11 mouse cellular contexts compared by ENCODE assay signal in genomic region chr2:13175536-13176303, GRCm38 (mm10).
DNase-seq lines count a peak whose midpoint lies in the region; ATAC-seq and TF ChIP-seq lines count a peak whose summit lies in the region.
"Had no signal": no experiment of that assay in that cellular context is flagged by ENCODE, and none has a peak within 500 bp of the region (broad histone marks: within the 10 kb centered on the region; RNA-seq: fewer than 3 reads in every experiment).

No protein-coding gene starts in this region.

- H3K4me2 ChIP-seq in forebrain, postnatal 0 days (ENCODE audit: low read depth): peak overlapping the region; percentile 32
- H3K4me2 ChIP-seq in midbrain, embryonic 14.5 days (ENCODE audit: low read length): peak overlapping the region; percentile 58
- H3K4me2 ChIP-seq in heart, embryonic 12.5 days: no peak overlapping the region

- no peak for TF ChIP-seq CTCF in forebrain, postnatal 0 days (IDR thresholded peaks at IDR 0.05; ENCODE audit: low read depth)

- no peaks in the 10 kb centered on the region for H3K9me3 ChIP-seq in forebrain, postnatal 0 days (ENCODE audit: low read length)
- no peaks in the 10 kb centered on the region for H3K9me3 ChIP-seq in midbrain, embryonic 14.5 days (ENCODE audit: control insufficient read depth, low read length)
- no peaks in the 10 kb centered on the region for H3K9me3 ChIP-seq in heart, embryonic 12.5 days (replicated peaks)

- 0 out of 2 replicates have a peak overlapping the region, but pooled peaks have one; percentile 0 for H3K4me3 ChIP-seq in forebrain, postnatal 0 days (ENCODE audit: low read depth, low read length)
- peak overlapping the region; percentile 24 for H3K4me3 ChIP-seq in midbrain, embryonic 14.5 days (replicated peaks; ENCODE audit: low read depth, low read length)
- no peak overlapping the region for H3K4me3 ChIP-seq in heart, embryonic 12.5 days

- peaks cover 14% of the 10 kb centered on the region; the same call in 1 of the 2 replicates for H3K4me1 ChIP-seq in forebrain, postnatal 0 days (ENCODE audit: insufficient read depth)
- peaks cover 33% of the 10 kb centered on the region for H3K4me1 ChIP-seq in midbrain, embryonic 14.5 days (ENCODE audit: control insufficient read depth, insufficient read depth, low read length)
- H3K4me1 ChIP-seq in heart, embryonic 12.5 days (replicated peaks): no peaks in the 10 kb centered on the region

- H3K36me3 ChIP-seq in forebrain, postnatal 0 days (ENCODE audit: insufficient read depth): no peaks in the 10 kb centered on the region
- H3K36me3 ChIP-seq in midbrain, embryonic 14.5 days (ENCODE audit: control insufficient read depth, insufficient read depth, low read length): no peaks in the 10 kb centered on the region
- peaks cover 9% of the 10 kb centered on the region; the same call in 1 of the 2 replicates for H3K36me3 ChIP-seq in heart, embryonic 12.5 days

- ATAC-seq in forebrain, postnatal 0 days: peak; percentile 54
- ATAC-seq in midbrain, embryonic 14.5 days (ENCODE audit: low FRiP score, low TSS enrichment): peak; percentile 76
- no peak for ATAC-seq in heart, embryonic 12.5 days (ENCODE audit: insufficient number of reproducible peaks, low FRiP score)
- ATAC-seq: inflammation-experienced regulatory T-cells, adult 6 months had no signal

- H3K9ac ChIP-seq in forebrain, postnatal 0 days: peak overlapping the region; percentile 10; the same call in 1 of the 2 replicates
- peak overlapping the region; percentile 36; the same call in 1 of the 2 replicates for H3K9ac ChIP-seq in midbrain, embryonic 14.5 days (replicated peaks; ENCODE audit: low read length)
- H3K9ac ChIP-seq in heart, embryonic 12.5 days: no peak overlapping the region

- WGBS in forebrain, postnatal 0 days: 27% methylated on average over 28 of the region's 28 CpGs
- 17% methylated on average over 28 of the region's 28 CpGs for whole genome bisulfite sequencing in midbrain, embryonic 14.5 days
- 79% methylated on average over 28 of the region's 28 CpGs for WGBS in heart, embryonic 12.5 days

- peak; percentile 16 to 25 for DNase-seq in cerebellum, postnatal 14 days
- DNase-seq in cerebellum, postnatal 36 days: no peak
- peak; percentile 16 for DNase-seq in R1 (ENCODE audit: low read depth, low spot score)
- peak; percentile 39 for DNase-seq in forebrain, postnatal 0 days
- DNase-seq in midbrain, embryonic 14.5 days: peak; percentile 76
- DNase-seq in adrenal gland, postnatal 4 days (ENCODE audit: low spot score in 2 of 2): no peak
- DNase-seq in heart, postnatal 4 days: no peak
- DNase-seq: gastrocnemius, postnatal 14 days; lung, postnatal 10 days had no signal

- no peaks in the 10 kb centered on the region for H3K27me3 ChIP-seq in forebrain, postnatal 0 days (ENCODE audit: insufficient read depth, low read length)
- H3K27me3 ChIP-seq in midbrain, embryonic 14.5 days (ENCODE audit: control insufficient read depth, insufficient read depth, low read length): peaks cover 7% of the 10 kb centered on the region; the same call in 1 of the 2 replicates
- H3K27me3 ChIP-seq in heart, embryonic 12.5 days (replicated peaks): no peaks in the 10 kb centered on the region

- H3K27ac ChIP-seq in forebrain, postnatal 0 days (ENCODE audit: low read depth, low read length): no peak overlapping the region
- peak overlapping the region; percentile 66 for H3K27ac ChIP-seq in midbrain, embryonic 14.5 days (replicated peaks; ENCODE audit: low read depth, low read length)
- no peak overlapping the region for H3K27ac ChIP-seq in heart, embryonic 12.5 days (ENCODE audit: poor library complexity, severe bottlenecking)

Comparison
In these comparisons a context has a peak if more than half of its experiments do, and no peak if none do; other contexts are left out.
1. DNase-seq: peak in cerebellum, postnatal 14 days (2 of 2), R1 (single experiment), forebrain, postnatal 0 days (single experiment) and midbrain, embryonic 14.5 days (single experiment); none in cerebellum, postnatal 36 days (0 of 2), adrenal gland, postnatal 4 days (0 of 2) and heart, postnatal 4 days (single experiment).